Mouse (Mus musculus) E14TG2a.4 (cell line): ENCODE results near the gene Mindy1.

Experiments used
- H3K27me3 ChIP-seq: 2 replicates; pipeline ENCODE4 v1.6.1; 2014; ENCODE audit warnings: low read length, control low read depth; ENCODE audit not compliant: insufficient read depth
- H3K36me3 ChIP-seq: 2 replicates; pipeline ENCODE4 v1.6.1; 2014; ENCODE audit warnings: low read length, control low read depth; ENCODE audit not compliant: insufficient read depth
- H3K4me1 ChIP-seq: replicated peaks from 2 replicates; pipeline ENCODE4 v1.6.1; 2014; ENCODE audit warnings: low read depth, low read length, control low read depth
- H3K4me3 ChIP-seq: replicated peaks from 2 replicates; pipeline ENCODE4 v1.5.1; 2014; ENCODE audit warnings: mild to moderate bottlenecking, low read length
- H3K9me3 ChIP-seq: 2 replicates; pipeline ENCODE4 v1.6.1; 2014; ENCODE audit warnings: low read length, control low read depth
- CTCF ChIP-seq: conservative IDR thresholded peaks from 2 replicates; pipeline ENCODE4 v1.5.1; 2014; ENCODE audit warnings: low read length
- NANOG ChIP-seq: IDR thresholded peaks from 2 replicates; pipeline ENCODE4 v1.6.1; 2014; ENCODE audit warnings: borderline replicate concordance, low read length, mixed read lengths
- POU5F1 ChIP-seq: IDR thresholded peaks from 2 replicates; pipeline ENCODE4 v1.6.1; 2014; ENCODE audit warnings: low read length, borderline replicate concordance

The Mindy1 gene

GRCm38 (mm10) chr3:95310968-95311882, 30.1 kb downstream of the Mindy1 start:
- Histone ChIP-seq H3K4me3 (no peak overlapping the region), H3K36me3 (peaks cover 8% of the 10 kb centered on the region; the same call in 1 of the 2 replicates)
- no peak for TF ChIP-seq NANOG
- peak; percentile 58 for TF ChIP-seq CTCF

GRCm38 (mm10) chr3:95312623-95313022, 31.5 kb downstream of the Mindy1 start:
- H3K27me3 ChIP-seq, result no peaks in the 10 kb centered on the region
- H3K4me3 ChIP-seq, result no peak overlapping the region
- no peak for TF ChIP-seq POU5F1
- no peak for TF ChIP-seq CTCF
- no peak for TF ChIP-seq NANOG

More at GRCm38 (mm10) chr3:95310968-95311882, 30.1 kb downstream of the Mindy1 start:
- Histone ChIP-seq H3K27me3 (no peaks in the 10 kb centered on the region), H3K4me1 (peaks cover 23% of the 10 kb centered on the region), H3K9me3 (peaks cover 58% of the 10 kb centered on the region)

GRCm38 (mm10) chr3:95313476-95313875, 32.3 kb downstream of the Mindy1 start:
- H3K9me3 ChIP-seq, result peaks cover 36% of the 10 kb centered on the region
- H3K4me1 ChIP-seq, result peaks cover 45% of the 10 kb centered on the region
- TF ChIP-seq CTCF (no peak), POU5F1 (no peak)
- H3K27me3 ChIP-seq, result no peaks in the 10 kb centered on the region
- peak overlapping the region; percentile 20; the same call in 1 of the 2 replicates for H3K4me3 ChIP-seq
- H3K36me3 ChIP-seq, result peaks cover 8% of the 10 kb centered on the region; the same call in 1 of the 2 replicates

More at GRCm38 (mm10) chr3:95312623-95313022, 31.5 kb downstream of the Mindy1 start:
- peaks cover 36% of the 10 kb centered on the region for H3K4me1 ChIP-seq
- H3K36me3 ChIP-seq, result peaks cover 8% of the 10 kb centered on the region; the same call in 1 of the 2 replicates
- H3K9me3 ChIP-seq, result peaks cover 44% of the 10 kb centered on the region

GRCm38 (mm10) chr3:95314075-95314474, 32.9 kb downstream of the Mindy1 start:
- peaks cover 10% of the 10 kb centered on the region for H3K36me3 ChIP-seq
- TF ChIP-seq CTCF (no peak), NANOG (no peak)
- H3K4me1 ChIP-seq, result peaks cover 51% of the 10 kb centered on the region
- H3K4me3 ChIP-seq, result peak overlapping the region; percentile 92
- peaks cover 30% of the 10 kb centered on the region for H3K9me3 ChIP-seq
- H3K27me3 ChIP-seq, result no peaks in the 10 kb centered on the region

GRCm38 (mm10) chr3:95314486-95315093, 33.4 kb downstream of the Mindy1 start, which contains the start of gene Cers2:
Gene Cers2 (plus strand): TSS chr3:95314791.
- H3K9me3 ChIP-seq, result peaks cover 25% of the 10 kb centered on the region
- H3K36me3 ChIP-seq, result peaks cover 15% of the 10 kb centered on the region
- no peaks in the 10 kb centered on the region for H3K27me3 ChIP-seq
- H3K4me1 ChIP-seq, result peaks cover 56% of the 10 kb centered on the region
- H3K4me3 ChIP-seq, result peak within 1 kb of the TSS; percentile 92
- TF ChIP-seq NANOG (no peak), CTCF (no peak), POU5F1 (no peak)

- TF ChIP-seq POU5F1 (no peak), CTCF (no peak), NANOG (no peak)
- Histone ChIP-seq H3K4me1 (peaks cover 63% of the 10 kb centered on the region), H3K9me3 (peaks cover 18% of the 10 kb centered on the region), H3K27me3 (no peaks in the 10 kb centered on the region), H3K36me3 (peaks cover 22% of the 10 kb centered on the region), H3K4me3 (peak overlapping the region; percentile 92)
These were observed 34.1 kb downstream of the Mindy1 start for GRCm38 (mm10) chr3:95315094-95315843.

GRCm38 (mm10) chr3:95315844-95316550, 34.9 kb downstream of the Mindy1 start:
- peaks cover 70% of the 10 kb centered on the region for H3K4me1 ChIP-seq
- H3K9me3 ChIP-seq, result peaks cover 11% of the 10 kb centered on the region
- no peaks in the 10 kb centered on the region for H3K27me3 ChIP-seq
- H3K4me3 ChIP-seq, result peak overlapping the region; percentile 92
- no peak for TF ChIP-seq NANOG
- no peak for TF ChIP-seq POU5F1
- TF ChIP-seq CTCF, result no peak
- peaks cover 29% of the 10 kb centered on the region for H3K36me3 ChIP-seq

GRCm38 (mm10) chr3:95317414-95318080, 36.4 kb downstream of the Mindy1 start:
- H3K4me3 ChIP-seq, result peak overlapping the region; percentile 61

More at GRCm38 (mm10) chr3:95317414-95318080, 36.4 kb downstream of the Mindy1 start:
- TF ChIP-seq CTCF, result peak; percentile 77
- no peak for TF ChIP-seq NANOG
- no peak for TF ChIP-seq POU5F1
- Histone ChIP-seq H3K9me3 (no peaks in the 10 kb centered on the region), H3K36me3 (peaks cover 37% of the 10 kb centered on the region), H3K27me3 (no peaks in the 10 kb centered on the region), H3K4me1 (peaks cover 81% of the 10 kb centered on the region)
